Mouse (Mus musculus): ENCODE data around the gene Vmn1r155.
"Not testable (repeated sequence)": the region's sequence is repeated elsewhere in the genome, so short reads cannot be mapped to it uniquely, and the experiment has no call there.

The Vmn1r155 gene

DNA sequence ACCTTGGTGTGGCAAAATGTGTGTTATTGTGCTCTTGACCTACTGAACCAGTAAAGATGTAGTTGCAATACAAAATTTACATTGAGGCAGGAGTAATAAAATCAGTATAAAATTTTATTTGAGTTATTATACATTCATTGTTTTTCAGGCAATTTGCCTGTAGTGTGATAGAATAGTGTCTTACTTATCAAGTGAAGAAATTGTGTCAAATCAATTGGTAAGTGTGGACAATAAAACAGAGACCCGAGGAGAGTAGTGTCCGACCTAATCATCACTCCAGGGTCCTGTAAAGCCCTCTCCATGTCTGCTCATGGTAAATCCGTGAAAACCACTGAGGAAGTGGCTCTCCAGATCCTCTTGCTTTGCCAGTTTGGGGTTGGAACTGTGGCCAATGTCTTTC, at the start of gene Vmn1r155:
Gene Vmn1r155 (plus strand): TSS at position 301 of the 400 bp plus-strand sequence.
- DNase-seq: not testable (repeated sequence)

DNA sequence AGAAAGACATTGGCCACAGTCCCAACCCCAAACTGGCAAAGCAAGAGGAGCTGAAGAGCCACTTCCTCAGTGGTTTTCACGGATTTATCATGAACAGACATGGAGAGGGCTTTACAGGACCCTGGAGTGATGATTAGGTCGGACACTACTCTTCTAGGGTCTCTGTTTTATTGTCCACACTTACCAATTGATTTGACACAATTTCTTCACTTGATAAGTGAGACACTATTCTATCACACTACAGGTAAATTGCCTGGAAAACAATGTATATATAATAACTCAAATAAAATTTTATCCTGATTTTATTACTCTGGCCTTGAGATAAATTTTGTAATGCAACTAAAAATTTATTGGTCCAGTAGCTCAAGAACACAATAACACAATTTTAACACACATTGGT, 34.4 kb downstream of the Vmn1r155 start, which contains the start of gene Gm8693:
Gene Gm8693 (minus strand): TSS at position 101 of the 400 bp plus-strand sequence.
- not testable (repeated sequence) for DNase-seq
